ENCODE assay signal across 37 mouse cellular contexts in the genomic region with DNA sequence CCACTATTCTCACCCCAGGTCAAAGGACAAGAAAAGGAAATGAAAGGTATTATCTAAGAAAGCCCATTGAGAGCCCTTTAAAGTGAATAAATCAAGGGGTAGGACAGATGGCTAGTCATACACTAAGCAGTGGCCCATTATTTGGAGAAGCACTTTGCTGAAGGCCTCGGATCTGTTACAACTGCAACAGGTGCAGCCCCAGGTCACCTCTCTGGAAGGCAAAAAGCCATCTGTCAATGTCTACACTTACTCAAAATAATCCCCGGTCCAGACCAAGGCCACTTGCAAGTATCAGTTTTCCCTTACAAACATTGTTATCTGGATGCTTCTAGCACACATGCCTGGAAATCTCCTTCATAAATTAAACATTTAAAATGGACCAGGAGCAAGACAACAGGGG. TPM values are rescaled to one million over a fixed set of nuclear protein-coding genes. Genes with fewer than 3 reads are reported as not detected.
"Had no signal": no experiment of that assay in that cellular context is flagged by ENCODE, and none has a peak within 500 bp of the region (broad histone marks: within the 10 kb centered on the region; RNA-seq: fewer than 3 reads in every experiment).

No protein-coding gene starts in this region.

- H3K4me2 ChIP-seq: heart, embryonic 11.5 days; heart, embryonic 13.5 days; heart, embryonic 15.5 days; hindbrain, embryonic 12.5 days; hindbrain, embryonic 14.5 days; limb, embryonic 13.5 days; liver, embryonic 11.5 days; liver, embryonic 13.5 days had no signal

- H3K9ac ChIP-seq: heart, embryonic 13.5 days; heart, embryonic 15.5 days; hindbrain, embryonic 12.5 days; hindbrain, embryonic 14.5 days; limb, embryonic 13.5 days; liver, embryonic 13.5 days had no signal

- H3K4me3 ChIP-seq: gastrocnemius, adult 2 months; heart, adult 2 months; heart, embryonic 13.5 days; heart, embryonic 15.5 days; hindbrain, embryonic 10.5 days; hindbrain, embryonic 12.5 days; layer of hippocampus, adult 2 months; left cerebral cortex, adult 2 months; limb, embryonic 13.5 days; liver, embryonic 13.5 days had no signal

- H3K27ac ChIP-seq: gastrocnemius, adult 2 months; heart, adult 2 months; heart, embryonic 13.5 days; heart, embryonic 15.5 days; hindbrain, embryonic 10.5 days; hindbrain, embryonic 12.5 days; hindbrain, embryonic 14.5 days; layer of hippocampus, adult 2 months; left cerebral cortex, adult 2 months; limb, embryonic 13.5 days; liver, embryonic 13.5 days had no signal

- H3K36me3 ChIP-seq: heart, embryonic 13.5 days; heart, embryonic 15.5 days; hindbrain, embryonic 10.5 days; hindbrain, embryonic 12.5 days; limb, embryonic 13.5 days; liver, embryonic 13.5 days had no signal

- H3K9me3 ChIP-seq: heart, embryonic 13.5 days; heart, embryonic 15.5 days; hindbrain, embryonic 10.5 days; hindbrain, embryonic 12.5 days; limb, embryonic 13.5 days; liver, embryonic 13.5 days had no signal

- DNase-seq: gastrocnemius, adult 2 months; gastrocnemius, postnatal 10 days; gastrocnemius, postnatal 25 days; heart, adult 2 months; heart, postnatal 14 days; heart, postnatal 4 days; kidney, adult 18-20 months; kidney, adult 8-10 months; kidney, postnatal 10 days; kidney, postnatal 25 days; kidney, postnatal 4 days; liver; liver, embryonic 13.5 days had no signal

- H3K27me3 ChIP-seq: heart, embryonic 13.5 days; heart, embryonic 15.5 days; hindbrain, embryonic 12.5 days; limb, embryonic 13.5 days; liver, embryonic 13.5 days had no signal

- H3K4me1 ChIP-seq: heart, embryonic 13.5 days; heart, embryonic 15.5 days; hindbrain, embryonic 10.5 days; hindbrain, embryonic 12.5 days; limb, embryonic 13.5 days; liver, embryonic 13.5 days had no signal

- ATAC-seq: hindbrain, embryonic 16.5 days; inflammation-experienced regulatory T-cells, adult 6 months; intestine, embryonic 16.5 days had no signal

RNA-seq across cellular contexts. Expression of a gene that starts 10.0 kb away (rescaled TPM):
- total RNA-seq: gastrocnemius, adult 2 months; gastrocnemius, postnatal 10 days; gastrocnemius, postnatal 25 days; gastrocnemius, postnatal 4 days; granulocyte monocyte progenitor cell, adult 5-6 weeks; heart, adult 2 months; heart, postnatal 14 days; heart, postnatal 4 days; layer of hippocampus, adult 2 months; layer of hippocampus, postnatal 10 days; layer of hippocampus, postnatal 25 days; left cerebral cortex, adult 2 months; left cerebral cortex, postnatal 14 days; left cerebral cortex, postnatal 36 days had no signal
- polyA plus RNA-seq: frontal cortex, adult 2 months; heart, adult 2 months; heart, embryonic 11.5 days; heart, embryonic 13.5 days; heart, embryonic 15.5 days; heart, postnatal 0 days; hindbrain, embryonic 10.5 days; hindbrain, embryonic 12.5 days; hindbrain, embryonic 14.5 days; hindbrain, embryonic 16.5 days; inflammation-experienced regulatory T-cells, adult 6 months; intestine, embryonic 16.5 days; kidney, embryonic 14.5 days; kidney, embryonic 16.5 days; limb, embryonic 11.5 days; limb, embryonic 13.5 days; liver, embryonic 11.5 days; liver, embryonic 13.5 days had no signal

RNA-seq across cellular contexts. Expression of a gene that starts 22.7 kb away (rescaled TPM):
- total RNA-seq: gastrocnemius, adult 2 months; gastrocnemius, postnatal 10 days; gastrocnemius, postnatal 25 days; granulocyte monocyte progenitor cell, adult 5-6 weeks; heart, adult 2 months; heart, postnatal 14 days; heart, postnatal 4 days; layer of hippocampus, adult 2 months; layer of hippocampus, postnatal 10 days; layer of hippocampus, postnatal 25 days; left cerebral cortex, adult 2 months; left cerebral cortex, postnatal 14 days; left cerebral cortex, postnatal 36 days had no signal
- polyA plus RNA-seq: heart, adult 2 months; heart, embryonic 11.5 days; heart, embryonic 13.5 days; heart, embryonic 15.5 days; heart, postnatal 0 days; inflammation-experienced regulatory T-cells, adult 6 months; kidney, embryonic 16.5 days; liver, embryonic 11.5 days; liver, embryonic 13.5 days had no signal
